Comparison of ENCODE assay signal across 10 mouse cellular contexts in genomic region chr8:81061950-81062349, GRCm38 (mm10). TPM values are rescaled to one million over a fixed set of nuclear protein-coding genes. Genes with fewer than 3 reads are reported as not detected.
DNase-seq lines count a peak whose midpoint lies in the region; ATAC-seq and TF ChIP-seq lines count a peak whose summit lies in the region.
"Had no signal": no experiment of that assay in that cellular context is flagged by ENCODE, and none has a peak within 500 bp of the region (broad histone marks: within the 10 kb centered on the region; RNA-seq: fewer than 3 reads in every experiment).

No protein-coding gene starts in this region.

- H3K4me2 ChIP-seq in lung, embryonic 15.5 days: no peak overlapping the region
- H3K4me2 ChIP-seq: midbrain, embryonic 12.5 days had no signal

- no peaks in the 10 kb centered on the region for H3K27me3 ChIP-seq in lung, embryonic 15.5 days
- H3K27me3 ChIP-seq: midbrain, embryonic 12.5 days had no signal

- H3K9ac ChIP-seq in lung, embryonic 15.5 days: no peak overlapping the region
- H3K9ac ChIP-seq: midbrain, embryonic 12.5 days had no signal

- no peaks in the 10 kb centered on the region for H3K9me3 ChIP-seq in lung, embryonic 15.5 days
- H3K9me3 ChIP-seq: midbrain, embryonic 12.5 days had no signal

- WGBS in lung, embryonic 15.5 days: 13% methylated on average over 3 of the region's 3 CpGs
- WGBS in lung, adult 2 months: 3% methylated on average over 3 of the region's 3 CpGs

- no peak overlapping the region for H3K27ac ChIP-seq in lung, embryonic 15.5 days
- H3K27ac ChIP-seq: midbrain, embryonic 12.5 days had no signal

- no peak overlapping the region for H3K4me3 ChIP-seq in lung, embryonic 15.5 days
- no peak overlapping the region for H3K4me3 ChIP-seq in lung, adult 2 months (replicated peaks; ENCODE audit: extremely low read depth, low read depth, low read length)
- H3K4me3 ChIP-seq: erythroblast, embryonic 14.5 days; midbrain, embryonic 12.5 days had no signal

- TF ChIP-seq POLR2A in lung, adult 2 months (IDR thresholded peaks at IDR 0.05; ENCODE audit: borderline replicate concordance, extremely low read depth, low read depth, low read length): no peak

- no peaks in the 10 kb centered on the region for H3K36me3 ChIP-seq in lung, embryonic 15.5 days
- H3K36me3 ChIP-seq: midbrain, embryonic 12.5 days had no signal

- H3K4me1 ChIP-seq in lung, embryonic 15.5 days: no peaks in the 10 kb centered on the region
- no peaks in the 10 kb centered on the region for H3K4me1 ChIP-seq in lung, adult 2 months (ENCODE audit: control insufficient read depth, insufficient read depth, low read length)
- H3K4me1 ChIP-seq: midbrain, embryonic 12.5 days had no signal

- TF ChIP-seq CTCF in lung, adult 2 months (IDR thresholded peaks at IDR 0.05; ENCODE audit: insufficient read depth, low read length): no peak

- peak; percentile 5 for DNase-seq in cerebellum, adult 8-10 months
- DNase-seq in cerebellum, adult 11 months: no peak
- DNase-seq in lung, adult 2 months: no peak
- DNase-seq in embryo, embryonic 11 days: peak; percentile 54
- peak; percentile 18 for DNase-seq in layer of hippocampus, adult 9-10 months (ENCODE audit: low spot score)
- DNase-seq in right cerebral cortex, postnatal 14 days: peak; percentile 20
- DNase-seq in urinary bladder, adult 2 months (ENCODE audit: low spot score): no peak

- ATAC-seq in lung, embryonic 15.5 days (ENCODE audit: borderline replicate concordance, extremely low read depth, low FRiP score, low TSS enrichment): peak; percentile 74; the same call in 1 of the 2 replicates

RNA-seq across cellular contexts. Expression of gene Usp38, which starts 47.2 kb away (rescaled TPM):
- 16.6 and 17.7 TPM in 2 replicates for polyA plus RNA-seq in lung, embryonic 15.5 days (2015; fragmentation: Nextera tagmentation; extraction: Ambion mirVana)
- 8.1 and 8.8 TPM in 2 replicates for polyA plus RNA-seq in lung, adult 2 months (2012; rRNA removed)
- polyA plus RNA-seq in urinary bladder, adult 2 months (2012; rRNA removed): 9.9 and 10.2 TPM in 2 replicates

Comparison
In these comparisons a context has a peak if more than half of its experiments do, and no peak if none do; other contexts are left out.
1. DNase-seq: peak in cerebellum, adult 8-10 months (single experiment), embryo, embryonic 11 days (single experiment), layer of hippocampus, adult 9-10 months (single experiment) and right cerebral cortex, postnatal 14 days (single experiment); none in cerebellum, adult 11 months (single experiment), lung, adult 2 months (single experiment) and urinary bladder, adult 2 months (single experiment).